13 mouse cellular contexts compared by ENCODE assay signal in the genomic region with DNA sequence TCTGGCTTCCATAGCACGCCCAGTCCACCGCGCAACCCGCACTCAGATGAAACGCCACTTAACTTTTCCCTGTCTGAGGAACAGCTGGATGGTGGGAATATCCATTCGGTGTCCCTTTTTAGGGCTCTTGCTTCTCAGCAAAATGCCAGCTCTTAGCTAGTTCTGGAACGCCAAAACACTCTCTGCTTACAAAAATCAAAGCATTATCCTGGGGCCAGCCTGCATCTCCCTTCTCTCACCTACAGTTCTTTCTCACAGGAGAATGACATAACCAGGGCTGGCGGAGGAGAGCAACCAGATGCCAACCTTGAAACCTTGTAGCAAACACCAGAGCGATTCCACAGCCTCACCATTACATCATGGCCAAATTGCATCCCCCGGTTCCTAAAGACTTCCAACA.
DNase-seq lines count a peak whose midpoint lies in the region; ATAC-seq and TF ChIP-seq lines count a peak whose summit lies in the region.
"Had no signal": no experiment of that assay in that cellular context is flagged by ENCODE, and none has a peak within 500 bp of the region (broad histone marks: within the 10 kb centered on the region; RNA-seq: fewer than 3 reads in every experiment).

No protein-coding gene starts in this region.

- H3K36me3 ChIP-seq in intestine, embryonic 14.5 days (ENCODE audit: control insufficient read depth, insufficient read depth, low read length): no peaks in the 10 kb centered on the region
- H3K36me3 ChIP-seq in intestine, postnatal 0 days (ENCODE audit: control insufficient read depth, insufficient read depth): no peaks in the 10 kb centered on the region
- no peaks in the 10 kb centered on the region for H3K36me3 ChIP-seq in forebrain, embryonic 15.5 days
- 0 out of 2 replicates have a peak, but pooled peaks cover 7% of the 10 kb centered on the region for H3K36me3 ChIP-seq in midbrain, embryonic 10.5 days
- H3K36me3 ChIP-seq in heart, adult 2 months (ENCODE audit: control insufficient read depth, insufficient read depth, low read length): no peaks in the 10 kb centered on the region

- 84% methylated on average over 10 of the region's 10 CpGs for WGBS in intestine, embryonic 14.5 days
- 85% methylated on average over 10 of the region's 10 CpGs for WGBS in intestine, postnatal 0 days
- WGBS in forebrain, embryonic 15.5 days: 56% methylated on average over 10 of the region's 10 CpGs
- 85% methylated on average over 10 of the region's 10 CpGs for WGBS in midbrain, embryonic 10.5 days
- 83% methylated on average over 10 of the region's 10 CpGs for WGBS in heart, adult 2 months

- no peak for DNase-seq in intestine, embryonic 14.5 days (ENCODE audit: low spot score)
- peak; percentile 24 for DNase-seq in brain, embryonic 14.5 days (ENCODE audit: low read depth)
- DNase-seq in midbrain, embryonic 10.5 days (ENCODE audit: low spot score): no peak
- no peak for DNase-seq in urinary bladder, postnatal 4 days (ENCODE audit: low spot score in 2 of 2)
- DNase-seq in heart, adult 2 months: no peak
- no peak for DNase-seq in kidney, postnatal 36 days
- DNase-seq: B cell, adult 2 months; heart, adult 11 months; lung, postnatal 14 days had no signal

- no peaks in the 10 kb centered on the region for H3K79me2 ChIP-seq in heart, adult 2 months (replicated peaks; ENCODE audit: control insufficient read depth, insufficient read depth, low read length)

- peak overlapping the region; percentile 14; the same call in 1 of the 2 replicates for H3K4me2 ChIP-seq in intestine, embryonic 14.5 days (ENCODE audit: low read length)
- H3K4me2 ChIP-seq in intestine, postnatal 0 days (replicated peaks; ENCODE audit: low read depth): no peak overlapping the region
- peak overlapping the region; percentile 35 for H3K4me2 ChIP-seq in forebrain, embryonic 15.5 days (replicated peaks)

- no peak for TF ChIP-seq POLR2A in brain, embryonic 14.5 days (IDR thresholded peaks at IDR 0.05; ENCODE audit: borderline replicate concordance, extremely low read depth, insufficient read depth, insufficient read length, poor library complexity, severe bottlenecking)
- no peak for TF ChIP-seq POLR2A in heart, adult 2 months (IDR thresholded peaks at IDR 0.05; ENCODE audit: insufficient read depth, low read depth, low read length)

- no peak overlapping the region for H3K4me3 ChIP-seq in intestine, embryonic 14.5 days (ENCODE audit: low read depth, low read length)
- no peak overlapping the region for H3K4me3 ChIP-seq in intestine, postnatal 0 days (ENCODE audit: low read depth, low read length)
- peak overlapping the region; percentile 29 for H3K4me3 ChIP-seq in forebrain, embryonic 15.5 days
- H3K4me3 ChIP-seq in midbrain, embryonic 10.5 days: peak overlapping the region; percentile 33
- H3K4me3 ChIP-seq in heart, adult 2 months: no peak overlapping the region

- intact Hi-C loops in heart, adult 2 months (cut with DNase I): no loop called here

- H3K27ac ChIP-seq in intestine, embryonic 14.5 days (ENCODE audit: low read depth): no peak overlapping the region
- H3K27ac ChIP-seq in intestine, postnatal 0 days (ENCODE audit: low read depth, low read length): no peak overlapping the region
- no peak overlapping the region for H3K27ac ChIP-seq in forebrain, embryonic 15.5 days (replicated peaks)
- H3K27ac ChIP-seq in midbrain, embryonic 10.5 days (replicated peaks): no peak overlapping the region
- H3K27ac ChIP-seq in heart, adult 2 months: no peak overlapping the region

- no peak for TF ChIP-seq EP300 in heart, adult 2 months (IDR thresholded peaks at IDR 0.05; ENCODE audit: insufficient read depth, low read depth, low read length)

- H3K27me3 ChIP-seq in intestine, embryonic 14.5 days (replicated peaks; ENCODE audit: control insufficient read depth, insufficient read depth, low read length): no peaks in the 10 kb centered on the region
- H3K27me3 ChIP-seq in intestine, postnatal 0 days (replicated peaks; ENCODE audit: control insufficient read depth, insufficient read depth, low read length): no peaks in the 10 kb centered on the region
- H3K27me3 ChIP-seq in forebrain, embryonic 15.5 days: no peaks in the 10 kb centered on the region
- 0 out of 2 replicates have a peak, but pooled peaks cover 8% of the 10 kb centered on the region for H3K27me3 ChIP-seq in midbrain, embryonic 10.5 days (ENCODE audit: low read depth, poor library complexity, severe bottlenecking)
- peaks cover 2% of the 10 kb centered on the region; the same call in 1 of the 2 replicates for H3K27me3 ChIP-seq in heart, adult 2 months (ENCODE audit: control insufficient read depth, insufficient read depth, low read length)
- H3K27me3 ChIP-seq: Patski had no signal

- no peaks in the 10 kb centered on the region for H3K9me3 ChIP-seq in intestine, embryonic 14.5 days (ENCODE audit: control insufficient read depth, low read length)
- H3K9me3 ChIP-seq in intestine, postnatal 0 days (ENCODE audit: control insufficient read depth): no peaks in the 10 kb centered on the region
- no peaks in the 10 kb centered on the region for H3K9me3 ChIP-seq in forebrain, embryonic 15.5 days
- no peaks in the 10 kb centered on the region; the same call in 1 of the 2 replicates for H3K9me3 ChIP-seq in midbrain, embryonic 10.5 days (replicated peaks)

- H3K4me1 ChIP-seq in intestine, embryonic 14.5 days (replicated peaks; ENCODE audit: control insufficient read depth, insufficient read depth, low read length): peaks cover 9% of the 10 kb centered on the region; the same call in 1 of the 2 replicates
- H3K4me1 ChIP-seq in intestine, postnatal 0 days (replicated peaks; ENCODE audit: control insufficient read depth, insufficient read depth, low read length): no peaks in the 10 kb centered on the region
- peaks cover 37% of the 10 kb centered on the region for H3K4me1 ChIP-seq in forebrain, embryonic 15.5 days
- H3K4me1 ChIP-seq in midbrain, embryonic 10.5 days: peaks cover 28% of the 10 kb centered on the region
- no peaks in the 10 kb centered on the region for H3K4me1 ChIP-seq in heart, adult 2 months (ENCODE audit: control insufficient read depth, insufficient read depth, low read length)

- H3K9ac ChIP-seq in intestine, embryonic 14.5 days (ENCODE audit: low read length): no peak overlapping the region
- H3K9ac ChIP-seq in intestine, postnatal 0 days (ENCODE audit: low read depth, low read length): no peak overlapping the region
- H3K9ac ChIP-seq in forebrain, embryonic 15.5 days (replicated peaks): peak overlapping the region; percentile 6
- no peak overlapping the region for H3K9ac ChIP-seq in heart, adult 2 months (ENCODE audit: low read depth, low read length)

- no peak for ATAC-seq in intestine, embryonic 14.5 days (replicated peaks; ENCODE audit: low FRiP score, low TSS enrichment, low read depth)
- ATAC-seq in intestine, postnatal 0 days: no peak
- no peak for ATAC-seq in forebrain, embryonic 15.5 days (replicated peaks)
- ATAC-seq: inflammation-experienced regulatory T-cells, adult 6 months; Patski had no signal

- TF ChIP-seq CTCF in intestine, postnatal 0 days (IDR thresholded peaks at IDR 0.05; ENCODE audit: low read depth): no peak
- TF ChIP-seq CTCF in brain, embryonic 14.5 days (IDR thresholded peaks at IDR 0.05; ENCODE audit: borderline replicate concordance, extremely low read depth, insufficient read depth, insufficient read length): no peak
- no peak for TF ChIP-seq CTCF in heart, adult 2 months (IDR thresholded peaks at IDR 0.05)

Comparison
In these comparisons a context has a peak if more than half of its experiments do, and no peak if none do; other contexts are left out.
1. H3K4me3 ChIP-seq: peak in forebrain, embryonic 15.5 days (single experiment) and midbrain, embryonic 10.5 days (single experiment); none in intestine, embryonic 14.5 days (single experiment), intestine, postnatal 0 days (single experiment) and heart, adult 2 months (single experiment).